ENCODE assay signal across 27 mouse cellular contexts in genomic region chr4:98335726-98336125, GRCm38 (mm10).
"Had no signal": no experiment of that assay in that cellular context is flagged by ENCODE, and none has a peak within 500 bp of the region (broad histone marks: within the 10 kb centered on the region; RNA-seq: fewer than 3 reads in every experiment).

No protein-coding gene starts in this region.

- H3K36me3 ChIP-seq: heart, embryonic 10.5 days; heart, embryonic 12.5 days; hindbrain, embryonic 10.5 days; hindbrain, embryonic 13.5 days; hindbrain, embryonic 15.5 days; intestine, embryonic 15.5 days; limb, embryonic 10.5 days; limb, embryonic 12.5 days; liver, embryonic 13.5 days; liver, embryonic 15.5 days had no signal

- H3K9me3 ChIP-seq: heart, embryonic 10.5 days; hindbrain, embryonic 10.5 days; hindbrain, embryonic 13.5 days; hindbrain, embryonic 15.5 days; intestine, embryonic 15.5 days; limb, embryonic 10.5 days; limb, embryonic 12.5 days; liver, embryonic 13.5 days; liver, embryonic 15.5 days had no signal

- DNase-seq: gastrocnemius, adult 2 months; gastrocnemius, postnatal 10 days; gastrocnemius, postnatal 25 days; heart, adult 2 months; heart, postnatal 10 days; heart, postnatal 4 days; kidney, adult 18-20 months; kidney, adult 8-10 months; kidney, postnatal 10 days; kidney, postnatal 25 days; kidney, postnatal 4 days; liver; liver, embryonic 13.5 days had no signal

- H3K9ac ChIP-seq: heart, embryonic 12.5 days; hindbrain, embryonic 13.5 days; hindbrain, embryonic 15.5 days; intestine, embryonic 15.5 days; limb, embryonic 12.5 days; liver, embryonic 13.5 days; liver, embryonic 15.5 days had no signal

- H3K4me2 ChIP-seq: heart, embryonic 12.5 days; hindbrain, embryonic 13.5 days; hindbrain, embryonic 15.5 days; intestine, embryonic 15.5 days; limb, embryonic 12.5 days; liver, embryonic 11.5 days; liver, embryonic 13.5 days; liver, embryonic 15.5 days had no signal

- H3K4me1 ChIP-seq: heart, embryonic 10.5 days; heart, embryonic 12.5 days; hindbrain, embryonic 15.5 days; intestine, embryonic 15.5 days; liver, embryonic 13.5 days; liver, embryonic 15.5 days had no signal

- H3K27me3 ChIP-seq: heart, embryonic 12.5 days; hindbrain, embryonic 13.5 days; hindbrain, embryonic 15.5 days; intestine, embryonic 15.5 days; limb, embryonic 12.5 days; liver, embryonic 13.5 days; liver, embryonic 15.5 days had no signal

- H3K27ac ChIP-seq: gastrocnemius, adult 2 months; heart, adult 2 months; heart, embryonic 10.5 days; hindbrain, embryonic 10.5 days; hindbrain, embryonic 13.5 days; hindbrain, embryonic 15.5 days; intestine, embryonic 15.5 days; layer of hippocampus, adult 2 months; left cerebral cortex, adult 2 months; limb, embryonic 10.5 days; limb, embryonic 12.5 days; liver, embryonic 13.5 days; liver, embryonic 15.5 days had no signal

- ATAC-seq: inflammation-experienced regulatory T-cells, adult 6 months; intestine, embryonic 15.5 days; intestine, postnatal 0 days had no signal

- H3K4me3 ChIP-seq: gastrocnemius, adult 2 months; heart, adult 2 months; heart, embryonic 10.5 days; heart, embryonic 12.5 days; hindbrain, embryonic 10.5 days; hindbrain, embryonic 13.5 days; hindbrain, embryonic 15.5 days; intestine, embryonic 15.5 days; layer of hippocampus, adult 2 months; left cerebral cortex, adult 2 months; limb, embryonic 10.5 days; limb, embryonic 12.5 days; liver, embryonic 13.5 days; liver, embryonic 15.5 days had no signal
